Mouse (Mus musculus) neural tube, embryonic 12.5 days (tissue): ENCODE results near the gene Gm21885. TPM values are rescaled to one million over a fixed set of nuclear protein-coding genes. Genes with fewer than 3 reads are reported as not detected.

Source experiments
- ATAC-seq: fragments of 200-750 bp; cut with Nextera tagmentation; 2 replicates; pipeline ENCODE4 v1.8.0; 2017; ENCODE audit warnings: low read depth, mild to moderate bottlenecking, moderate TSS enrichment, moderate library complexity; ENCODE audit not compliant: low FRiP score
- H3K27ac ChIP-seq: fragments of 300-500 bp; sonication (generic); 2 replicates; pipeline ENCODE4 v1.5.1; 2016
- H3K27me3 ChIP-seq: fragments of 300-500 bp; sonication (generic); replicated peaks from 2 replicates; pipeline ENCODE4 v1.6.1; 2016; ENCODE audit warnings: mild to moderate bottlenecking
- H3K36me3 ChIP-seq: fragments of 300-500 bp; sonication (generic); 2 replicates; pipeline ENCODE4 v1.6.1; 2016; ENCODE audit warnings: mild to moderate bottlenecking
- H3K4me1 ChIP-seq: fragments of 300-500 bp; sonication (generic); 2 replicates; pipeline ENCODE4 v1.6.1; 2016
- H3K4me2 ChIP-seq: fragments of 300-500 bp; sonication (generic); replicated peaks from 2 replicates; pipeline ENCODE4 v1.6.1; 2016; ENCODE audit warnings: mild to moderate bottlenecking
- H3K4me3 ChIP-seq: fragments of 300-500 bp; sonication (generic); 2 replicates; pipeline ENCODE4 v1.5.1; 2016
- H3K9ac ChIP-seq: fragments of 300-500 bp; sonication (generic); 2 replicates; pipeline ENCODE4 v1.6.1; 2016; ENCODE audit warnings: mild to moderate bottlenecking
- H3K9me3 ChIP-seq: fragments of 300-500 bp; sonication (generic); 2 replicates; pipeline ENCODE4 v1.6.1; 2016; ENCODE audit warnings: mild to moderate bottlenecking
- WGBS: fragments of 180-500 bp; shearing (Covaris S2); methylation state at CpG from one replicate; pipeline ENCODE4 v1.1.7; 2016; 5-methylcytosine and 5-hydroxymethylcytosine counted together
- polyA plus RNA-seq: library from polyadenylated mRNA; unstranded; fragments of >200 nt; fragmentation: Nextera tagmentation; extraction: Ambion mirVana; gene quantifications from 2 replicates; pipeline ENCODE4 v1.2.1, GENCODE M21; 2016

Gm21885 gene
- polyA plus RNA-seq, 1 experiment from 2014 or later = not detected

- H3K9me3 ChIP-seq = no peaks in the 10 kb centered on the region
- H3K4me2 ChIP-seq = no peak overlapping the region
- 90% methylated on average over 2 of the region's 2 CpGs for WGBS
- no peaks in the 10 kb centered on the region for H3K36me3 ChIP-seq
- H3K4me3 ChIP-seq = no peak overlapping the region
- H3K9ac ChIP-seq = no peak overlapping the region
- no peak for ATAC-seq
- H3K4me1 ChIP-seq = no peaks in the 10 kb centered on the region
- no peaks in the 10 kb centered on the region for H3K27me3 ChIP-seq
- no peak overlapping the region for H3K27ac ChIP-seq
Measured at GRCm38 (mm10) chr11:94271015-94271414, 10.7 kb upstream of the Gm21885 start.

- Histone ChIP-seq H3K4me3 (no peak overlapping the region), H3K9me3 (no peaks in the 10 kb centered on the region), H3K36me3 (no peaks in the 10 kb centered on the region), H3K27me3 (no peaks in the 10 kb centered on the region), H3K4me1 (peaks cover 4% of the 10 kb centered on the region; the same call in 1 of the 2 replicates), H3K4me2 (no peak overlapping the region), H3K9ac (no peak overlapping the region), H3K27ac (no peak overlapping the region)
- WGBS = 91% methylated on average over 21 of the region's 21 CpGs
- ATAC-seq = no peak
Measured at GRCm38 (mm10) chr11:94272960-94273927, 8.4 kb upstream of the Gm21885 start.

- Histone ChIP-seq H3K27me3 (no peaks in the 10 kb centered on the region), H3K9me3 (no peaks in the 10 kb centered on the region), H3K4me1 (peaks cover 4% of the 10 kb centered on the region; the same call in 1 of the 2 replicates), H3K27ac (no peak overlapping the region), H3K9ac (no peak overlapping the region), H3K4me3 (no peak overlapping the region), H3K36me3 (no peaks in the 10 kb centered on the region), H3K4me2 (no peak overlapping the region)
- no peak for ATAC-seq
- 94% methylated on average over 10 of the region's 10 CpGs for WGBS
Measured at GRCm38 (mm10) chr11:94274206-94274867, 7.3 kb upstream of the Gm21885 start.

- ATAC-seq = no peak
- 80% methylated on average over 7 of the region's 7 CpGs for WGBS
- Histone ChIP-seq H3K36me3 (no peaks in the 10 kb centered on the region), H3K4me3 (no peak overlapping the region), H3K9ac (no peak overlapping the region), H3K4me1 (peaks cover 4% of the 10 kb centered on the region; the same call in 1 of the 2 replicates), H3K27me3 (no peaks in the 10 kb centered on the region), H3K9me3 (no peaks in the 10 kb centered on the region), H3K4me2 (no peak overlapping the region), H3K27ac (no peak overlapping the region)
Measured at GRCm38 (mm10) chr11:94275226-94275625, 6.4 kb upstream of the Gm21885 start.

GRCm38 (mm10) chr11:94275686-94276085, 6.0 kb upstream of the Gm21885 start:
- Histone ChIP-seq H3K9me3 (no peaks in the 10 kb centered on the region), H3K27ac (no peak overlapping the region), H3K36me3 (no peaks in the 10 kb centered on the region), H3K27me3 (no peaks in the 10 kb centered on the region), H3K4me3 (no peak overlapping the region), H3K4me2 (no peak overlapping the region), H3K4me1 (peaks cover 4% of the 10 kb centered on the region; the same call in 1 of the 2 replicates), H3K9ac (no peak overlapping the region)
- ATAC-seq = no peak
- 94% methylated on average over 2 of the region's 2 CpGs for WGBS

- WGBS = 9% methylated on average over 20 of the region's 20 CpGs
- H3K9ac ChIP-seq = peak overlapping the region; percentile 38; the same call in 1 of the 2 replicates
- peak; percentile 55; the same call in 1 of the 2 replicates for ATAC-seq
- peak overlapping the region; percentile 20 for H3K4me3 ChIP-seq
- no peaks in the 10 kb centered on the region for H3K9me3 ChIP-seq
- H3K4me1 ChIP-seq = peaks cover 4% of the 10 kb centered on the region; the same call in 1 of the 2 replicates
- H3K36me3 ChIP-seq = no peaks in the 10 kb centered on the region
- H3K4me2 ChIP-seq = peak overlapping the region; percentile 59
- no peaks in the 10 kb centered on the region for H3K27me3 ChIP-seq
- H3K27ac ChIP-seq = no peak overlapping the region
Measured at GRCm38 (mm10) chr11:94276869-94277337, 4.8 kb upstream of the Gm21885 start.

GRCm38 (mm10) chr11:94282291-94282690, 618 bp downstream of the Gm21885 start:
- Histone ChIP-seq H3K9ac (no peak overlapping the region), H3K4me2 (no peak overlapping the region), H3K27ac (no peak overlapping the region), H3K4me1 (no peaks in the 10 kb centered on the region), H3K36me3 (peaks cover 36% of the 10 kb centered on the region), H3K9me3 (no peaks in the 10 kb centered on the region), H3K4me3 (no peak overlapping the region), H3K27me3 (no peaks in the 10 kb centered on the region)
- 71% methylated on average over 5 of the region's 5 CpGs for WGBS
- ATAC-seq = no peak

GRCm38 (mm10) chr11:94283536-94284099, 1.9 kb downstream of the Gm21885 start:
- Histone ChIP-seq H3K9me3 (no peaks in the 10 kb centered on the region), H3K36me3 (peaks cover 48% of the 10 kb centered on the region), H3K4me2 (no peak overlapping the region), H3K4me1 (no peaks in the 10 kb centered on the region), H3K27me3 (no peaks in the 10 kb centered on the region), H3K27ac (no peak overlapping the region), H3K4me3 (no peak overlapping the region), H3K9ac (no peak overlapping the region)
- ATAC-seq = no peak
- 93% methylated on average over 6 of the region's 6 CpGs for WGBS

- Histone ChIP-seq H3K4me2 (no peak overlapping the region), H3K27me3 (no peaks in the 10 kb centered on the region), H3K9me3 (no peaks in the 10 kb centered on the region), H3K36me3 (peaks cover 70% of the 10 kb centered on the region), H3K4me1 (no peaks in the 10 kb centered on the region), H3K4me3 (no peak overlapping the region), H3K9ac (no peak overlapping the region), H3K27ac (no peak overlapping the region)
- 89% methylated on average over 11 of the region's 11 CpGs for WGBS
- ATAC-seq = no peak
Measured at GRCm38 (mm10) chr11:94285886-94286574, 4.4 kb downstream of the Gm21885 start.

- 94% methylated on average over 5 of the region's 5 CpGs for WGBS
- Histone ChIP-seq H3K4me1 (no peaks in the 10 kb centered on the region), H3K4me3 (no peak overlapping the region), H3K36me3 (peaks cover 78% of the 10 kb centered on the region), H3K9ac (no peak overlapping the region), H3K9me3 (no peaks in the 10 kb centered on the region), H3K27me3 (no peaks in the 10 kb centered on the region), H3K4me2 (no peak overlapping the region), H3K27ac (no peak overlapping the region)
- no peak for ATAC-seq
Measured at GRCm38 (mm10) chr11:94287105-94287504, 5.4 kb downstream of the Gm21885 start.

GRCm38 (mm10) chr11:94290062-94290740, 8.5 kb downstream of the Gm21885 start:
- no peak for ATAC-seq
- Histone ChIP-seq H3K9me3 (no peaks in the 10 kb centered on the region), H3K4me2 (no peak overlapping the region), H3K27ac (no peak overlapping the region), H3K27me3 (no peaks in the 10 kb centered on the region), H3K4me3 (no peak overlapping the region), H3K4me1 (no peaks in the 10 kb centered on the region), H3K9ac (no peak overlapping the region), H3K36me3 (peaks cover 85% of the 10 kb centered on the region)
- WGBS = 93% methylated on average over 10 of the region's 10 CpGs
